Mouse (Mus musculus) MEL (cell line): ENCODE data around the gene Tnfsf11. TPM values are rescaled to one million over a fixed set of nuclear protein-coding genes. Genes with fewer than 3 reads are reported as not detected.

ENCODE experiments used
- DNase-seq: peaks from one replicate; pipeline ENCODE4 v3.0.0; 2011; ENCODE audit warnings: low read depth, low spot score
- H3K27ac ChIP-seq: 2 replicates; pipeline ENCODE4 v1.5.1; 2012; ENCODE audit warnings: low read depth, mild to moderate bottlenecking, control low read depth, low read length, moderate library complexity; ENCODE audit not compliant: control insufficient read depth
- H3K27me3 ChIP-seq, 2 experiments: fragments of 150-350 bp in 1 of 2; sonication (generic) in 1 of 2; 2 replicates each; pipeline ENCODE4 v1.6.1; 2012; ENCODE audit warnings: low read length in 2 of 2, mild to moderate bottlenecking in 2 of 2, improper control_type of control experiment in 1 of 2, moderate library complexity in 1 of 2; ENCODE audit not compliant: insufficient read depth in 2 of 2, control insufficient read depth in 1 of 2
- H3K36me3 ChIP-seq, 2 experiments: 2 replicates each; pipeline ENCODE4 v1.6.1; 2012 to 2014; ENCODE audit warnings: low read length in 2 of 2, improper control_type of control experiment in 1 of 2, inconsistent platforms in 1 of 2, mild to moderate bottlenecking in 1 of 2; ENCODE audit not compliant: insufficient read depth in 2 of 2, control insufficient read depth in 1 of 2
- H3K4me1 ChIP-seq, 2 experiments: fragments of 150-350 bp in 1 of 2; sonication (generic) in 1 of 2; 2 replicates each; pipeline ENCODE4 v1.6.1; 2012; ENCODE audit warnings: low read length in 2 of 2, improper control_type of control experiment in 1 of 2, mild to moderate bottlenecking in 1 of 2; ENCODE audit not compliant: insufficient read depth in 2 of 2, control insufficient read depth in 1 of 2
- H3K4me3 ChIP-seq, 2 experiments: fragments of 150-350 bp in 1 of 2; sonication (generic) in 1 of 2; 2 replicates each; pipeline ENCODE4 v1.5.1; 2012; ENCODE audit warnings: low read depth in 2 of 2, low read length in 2 of 2, mild to moderate bottlenecking in 2 of 2, moderate library complexity in 2 of 2, control low read depth in 1 of 2, improper control_type of control experiment in 1 of 2; ENCODE audit not compliant: control insufficient read depth in 1 of 2, insufficient read depth in 1 of 2
- H3K79me2 ChIP-seq: 2 replicates; pipeline ENCODE4 v1.6.1; 2012; ENCODE audit warnings: mild to moderate bottlenecking, low read length, moderate library complexity; ENCODE audit not compliant: control insufficient read depth, poor library complexity, insufficient read depth
- H3K9ac ChIP-seq: 2 replicates; pipeline ENCODE4 v1.6.1; 2012; ENCODE audit warnings: low read depth, mild to moderate bottlenecking, control low read depth, low read length, moderate library complexity; ENCODE audit not compliant: control insufficient read depth, poor library complexity, severe bottlenecking
- H3K9me3 ChIP-seq: fragments of 150-350 bp; sonication (generic); replicated peaks from 2 replicates; pipeline ENCODE4 v1.6.1; 2012; ENCODE audit warnings: mild to moderate bottlenecking, low read length, improper control_type of control experiment, moderate library complexity; ENCODE audit not compliant: insufficient read depth
- CHD1 ChIP-seq: IDR thresholded peaks from 2 replicates; pipeline ENCODE4 v1.6.1; 2012; ENCODE audit warnings: low read depth, mild to moderate bottlenecking, inconsistent platforms, low read length, improper control_type of control experiment
- ELF1 ChIP-seq: IDR thresholded peaks from 2 replicates; pipeline ENCODE4 v1.6.1; 2014; ENCODE audit warnings: low read depth, mild to moderate bottlenecking, inconsistent platforms, low read length, improper control_type of control experiment, moderate library complexity
- GATA1 ChIP-seq: IDR thresholded peaks from 2 replicates; pipeline ENCODE4 v1.6.1; 2011; ENCODE audit warnings: low read depth, low read length, improper control_type of control experiment
- JUND ChIP-seq: IDR thresholded peaks from 2 replicates; pipeline ENCODE4 v1.6.1; 2011; ENCODE audit warnings: low read depth, mild to moderate bottlenecking, improper control_type of control experiment, low read length
- MAFK ChIP-seq: IDR thresholded peaks from 2 replicates; pipeline ENCODE4 v1.6.1; 2011; ENCODE audit warnings: low read depth, mild to moderate bottlenecking, low read length, improper control_type of control experiment, borderline replicate concordance
- MXI1 ChIP-seq: IDR thresholded peaks from 2 replicates; pipeline ENCODE4 v1.6.1; 2011; ENCODE audit warnings: mild to moderate bottlenecking, low read depth, low read length, improper control_type of control experiment
- MYC ChIP-seq: IDR thresholded peaks from 2 replicates; pipeline ENCODE4 v1.6.1; 2011; ENCODE audit warnings: low read depth, mild to moderate bottlenecking, low read length, improper control_type of control experiment, moderate library complexity
- NELFE ChIP-seq: IDR thresholded peaks from 2 replicates; pipeline ENCODE4 v1.6.1; 2011; ENCODE audit warnings: low read depth, low read length, improper control_type of control experiment
- NRF1 ChIP-seq: IDR thresholded peaks from 2 replicates; pipeline ENCODE4 v1.6.1; 2014; ENCODE audit warnings: low read depth, mild to moderate bottlenecking, inconsistent platforms, low read length, improper control_type of control experiment, moderate library complexity; ENCODE audit not compliant: poor library complexity, insufficient read depth, severe bottlenecking
- POLR2AphosphoS5 ChIP-seq: IDR thresholded peaks from 2 replicates; pipeline ENCODE4 v1.6.1; 2012; ENCODE audit warnings: low read depth, borderline replicate concordance, mild to moderate bottlenecking, inconsistent platforms, low read length, moderate library complexity, mixed read lengths
- SMC3 ChIP-seq: IDR thresholded peaks from 2 replicates; pipeline ENCODE4 v1.6.1; 2011; ENCODE audit warnings: low read depth, low read length, improper control_type of control experiment
- TBP ChIP-seq: IDR thresholded peaks from 2 replicates; pipeline ENCODE4 v1.8.0; 2011; ENCODE audit warnings: low read depth, low read length, improper control_type of control experiment
- TCF12 ChIP-seq: IDR thresholded peaks from 2 replicates; pipeline ENCODE4 v1.6.1; 2014; ENCODE audit warnings: low read depth, mild to moderate bottlenecking, inconsistent platforms, low read length, improper control_type of control experiment, moderate library complexity
- ZKSCAN1 ChIP-seq: IDR thresholded peaks from 2 replicates; pipeline ENCODE4 v1.6.1; 2012; ENCODE audit warnings: low read depth, mild to moderate bottlenecking, inconsistent platforms, low read length, improper control_type of control experiment, moderate library complexity
- ZMIZ1 ChIP-seq: IDR thresholded peaks from 2 replicates; pipeline ENCODE4 v1.6.1; 2012; ENCODE audit warnings: low read depth, mild to moderate bottlenecking, inconsistent platforms, low read length, improper control_type of control experiment, moderate library complexity
- polyA plus RNA-seq, 2 experiments: library from polyadenylated mRNA; stranded (reverse) in 1 of 2; unstranded in 1 of 2; fragments of >175 nt in 1 of 2; fragments of >200 nt in 1 of 2; gene quantifications; 2 replicates each; pipeline versions ENCODE4 v1.2.1 to v1.2.4; 2012; ENCODE audit warnings: low replicate concordance in 2 of 2, low read depth in 1 of 2; ENCODE audit not compliant: insufficient read length in 2 of 2, insufficient read depth in 1 of 2, missing spikeins in 1 of 2
- total RNA-seq: library from RNA; depleted of rRNA; stranded (reverse); fragments of 300-350 nt; gene quantifications from 2 replicates; pipeline ENCODE4 v1.2.3, GENCODE M21; 2012; rRNA removed

Gene Tnfsf11
- total RNA-seq (not detected in 2 replicates), polyA plus RNA-seq (not detected)

GRCm38 (mm10) chr14:78307286-78308237, at the start of gene Tnfsf11:
Gene Tnfsf11, minus strand, starts transcription at chr14:78308043.
- Histone ChIP-seq H3K27me3 (no peaks in the 10 kb centered on the region), H3K79me2 (no peaks in the 10 kb centered on the region), H3K4me1 (no peaks in the 10 kb centered on the region), H3K36me3 (no peaks in the 10 kb centered on the region), H3K4me3 (no peak within 1 kb of the TSS), H3K27ac (no peak within 1 kb of the TSS), H3K9me3 (no peaks in the 10 kb centered on the region), H3K9ac (no peak within 1 kb of the TSS)
- DNase-seq = no peak
- TF ChIP-seq JUND = no peak
- no peak for TF ChIP-seq SMC3
- TF ChIP-seq POLR2AphosphoS5 = no peak
- TF ChIP-seq TBP = no peak
- no peak for TF ChIP-seq MAFK
- no peak for TF ChIP-seq NELFE
- no peak for TF ChIP-seq ZKSCAN1
- no peak for TF ChIP-seq GATA1
- no peak for TF ChIP-seq MXI1
- TF ChIP-seq NRF1 = no peak

DNA sequence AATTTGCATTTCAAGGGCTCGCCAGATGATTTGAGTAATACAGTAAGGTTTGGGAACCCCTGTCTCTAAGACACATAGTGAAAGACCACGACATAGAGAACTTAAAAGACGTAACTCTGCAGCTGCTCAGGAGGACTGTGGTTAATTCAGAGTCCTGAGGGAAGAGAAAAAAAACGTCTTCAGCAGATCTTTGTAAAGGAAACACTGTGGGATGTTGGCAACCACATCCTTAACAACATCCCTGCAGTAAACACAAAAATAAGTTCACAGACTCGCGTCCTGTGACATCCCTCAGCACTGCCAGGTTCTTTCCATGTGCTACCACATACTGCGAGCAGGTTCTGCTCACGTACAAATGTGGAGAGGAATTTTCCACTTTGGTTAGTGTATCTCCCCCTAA, 48.9 kb upstream of the Tnfsf11 start:
- Histone ChIP-seq H3K27me3 (no peaks in the 10 kb centered on the region), H3K79me2 (no peaks in the 10 kb centered on the region), H3K9me3 (no peaks in the 10 kb centered on the region), H3K4me1 (no peaks in the 10 kb centered on the region), H3K9ac (no peak overlapping the region), H3K4me3 (no peak overlapping the region), H3K27ac (no peak overlapping the region), H3K36me3 (no peaks in the 10 kb centered on the region)
- no peak for DNase-seq
- TF ChIP-seq POLR2AphosphoS5 (no peak), ELF1 (no peak), TBP (no peak), JUND (no peak), NELFE (no peak), NRF1 (no peak), ZKSCAN1 (no peak), MAFK (no peak), MYC (no peak), MXI1 (no peak), ZMIZ1 (no peak), CHD1 (no peak), TCF12 (no peak)
- TF ChIP-seq, all 39 proteins: peak for 0
